Mouse (Mus musculus) CH12.LX (cell line): Measurements from ENCODE around the gene 4921509C19Rik. TPM values are rescaled to one million over a fixed set of nuclear protein-coding genes. Genes with fewer than 3 reads are reported as not detected.
"Not testable (repeated sequence)": the region's sequence is repeated elsewhere in the genome, so short reads cannot be mapped to it uniquely, and the experiment has no call there.

Experiments used
- DNase-seq: peaks from one replicate; pipeline ENCODE4 v3.0.0-alpha.2; 2013; ENCODE audit errors: extremely low read depth
- H3K27ac ChIP-seq: 2 replicates; pipeline ENCODE4 v1.5.1; 2012; ENCODE audit warnings: low read depth, mild to moderate bottlenecking, control low read depth, moderate library complexity; ENCODE audit not compliant: insufficient read depth
- H3K27me3 ChIP-seq: replicated peaks from 2 replicates; pipeline ENCODE3; 2012; ENCODE audit warnings: inconsistent platforms
- H3K36me3 ChIP-seq, 2 experiments: replicated peaks in 1 of 2; 2 replicates each; pipeline versions ENCODE3 to v1.6.1; 2012; ENCODE audit warnings: inconsistent platforms in 1 of 2, low read length in 1 of 2, mild to moderate bottlenecking in 1 of 2, mixed read lengths in 1 of 2, moderate library complexity in 1 of 2; ENCODE audit not compliant: control insufficient read depth in 1 of 2, insufficient read depth in 1 of 2
- H3K4me1 ChIP-seq, 2 experiments: 2 replicates each; pipeline ENCODE4 v1.6.1; 2012; ENCODE audit warnings: inconsistent platforms in 1 of 2, moderate library complexity in 1 of 2; ENCODE audit not compliant: insufficient read depth in 2 of 2, control insufficient read depth in 1 of 2
- H3K4me2 ChIP-seq: 2 replicates; pipeline ENCODE4 v1.6.1; 2012; ENCODE audit warnings: low read depth, mild to moderate bottlenecking, control low read depth; ENCODE audit not compliant: poor library complexity, insufficient read depth, severe bottlenecking
- H3K4me3 ChIP-seq, 3 experiments: fragments of 150-350 bp in 1 of 3; sonication (generic) in 1 of 3; replicated peaks in 1 of 3; 2 replicates each; pipeline versions ENCODE3 to v1.5.1; 2011 to 2012; ENCODE audit warnings: low read depth in 2 of 3, low read length in 2 of 3, mild to moderate bottlenecking in 2 of 3, moderate library complexity in 2 of 3, control low read depth in 1 of 3, improper control_type of control experiment in 1 of 3, inconsistent platforms in 1 of 3, mixed read lengths in 1 of 3; ENCODE audit not compliant: poor library complexity in 1 of 3
- H3K79me2 ChIP-seq: replicated peaks from 2 replicates; pipeline ENCODE4 v1.6.1; 2012; ENCODE audit warnings: mild to moderate bottlenecking, moderate library complexity; ENCODE audit not compliant: control insufficient read depth, poor library complexity, insufficient read depth, severe bottlenecking; ENCODE audit errors: extremely low read depth
- H3K9ac ChIP-seq: 2 replicates; pipeline ENCODE4 v1.6.1; 2012; ENCODE audit warnings: low read depth, mild to moderate bottlenecking, control low read depth, moderate library complexity; ENCODE audit not compliant: insufficient read depth
- H3K9me3 ChIP-seq: replicated peaks from 2 replicates; pipeline ENCODE3; 2012; ENCODE audit warnings: low read length, inconsistent platforms, mixed read lengths
- CTCF ChIP-seq, 2 experiments: IDR thresholded peaks in 1 of 2; conservative IDR thresholded peaks in 1 of 2; 2 replicates each; pipeline ENCODE4 v1.5.1; 2011 to 2012; ENCODE audit warnings: low read depth in 2 of 2, low read length in 2 of 2, improper control_type of control experiment in 1 of 2, inconsistent platforms in 1 of 2, mild to moderate bottlenecking in 1 of 2, moderate library complexity in 1 of 2
- MYC ChIP-seq: IDR thresholded peaks from 2 replicates; pipeline ENCODE4 v1.6.1; 2011; ENCODE audit warnings: low read depth, mild to moderate bottlenecking, improper control_type of control experiment, low read length
- RAD21 ChIP-seq: IDR thresholded peaks from 2 replicates; pipeline ENCODE4 v1.6.1; 2011; ENCODE audit warnings: low read depth, mild to moderate bottlenecking, low read length, improper control_type of control experiment, moderate library complexity
- dilution Hi-C: fragments of 300-500 bp; cut with MboI; formaldehyde crosslinking; loops from 2 replicates; pipeline ENCODE4 v1.14.3; 2020; ENCODE audit warnings: low sequenced_read_pairs; ENCODE audit not compliant: extremely low pct_unique_long_range_greater_than_20kb, extremely low pct_ligation_motif_present
- in situ Hi-C: fragments of 300-500 bp; cut with MboI; formaldehyde crosslinking; loops from 3 replicates; pipeline ENCODE4 v1.14.3; 2019; ENCODE audit warnings: low sequenced_read_pairs, low pct_ligation_motif_present, low pct_unique_long_range_greater_than_20kb, mixed read lengths
- polyA plus RNA-seq: library from polyadenylated mRNA; unstranded; fragments of >175 nt; gene quantifications from 2 replicates; pipeline ENCODE4 v1.2.1, GENCODE M21; 2012; ENCODE audit warnings: low read depth; ENCODE audit not compliant: insufficient read length
- total RNA-seq, 2 experiments: library from RNA; depleted of rRNA; stranded (reverse); fragments of 300-350 nt in 1 of 2; fragments of >200 nt in 1 of 2; gene quantifications; 2 replicates each; pipeline ENCODE4 v1.2.3; 2012 to 2014

Gene 4921509C19Rik
- total and polyA plus RNA-seq, 3 experiments = not detected

- H3K4me3 ChIP-seq, H3K9ac ChIP-seq, H3K4me1 ChIP-seq, H3K79me2 ChIP-seq, H3K36me3 ChIP-seq, H3K4me2 ChIP-seq, dilution Hi-C loops, in situ Hi-C loops, H3K27me3 ChIP-seq, H3K27ac ChIP-seq, H3K9me3 ChIP-seq: not testable (repeated sequence)
- TF ChIP-seq MYC (peak; percentile 68), RAD21 (peak; percentile 21), CTCF (conservative IDR thresholded peaks at IDR 0.05 in 1 of 2, IDR thresholded peaks at IDR 0.05 in 1 of 2; ENCODE audit: low read depth in 2 of 2, low read length in 2 of 2) (peak in 1 of 2 experiments; percentile 21; a peak in 1 of 4 replicates)
- DNase-seq = peak; percentile 7
Measured at GRCm38 (mm10) chr2:151434203-151434602, 41.8 kb downstream of the 4921509C19Rik start.

Other genes starting within 250 kb of the 4921509C19Rik start
- gene Nsfl1c, start 18.0 kb upstream of the 4921509C19Rik start, total RNA-seq (2012; rRNA removed) = 165 and 191 TPM in 2 replicates
- gene Nsfl1c, start 18.0 kb upstream of the 4921509C19Rik start, total RNA-seq (2014; rRNA removed) = 84.8 and 87.8 TPM in 2 replicates
- 231 and 263 TPM in 2 replicates for gene Nsfl1c, start 18.0 kb upstream of the 4921509C19Rik start, polyA plus RNA-seq
- 48.3 and 64.5 TPM in 2 replicates for gene Fkbp1a, start 66.3 kb upstream of the 4921509C19Rik start, total RNA-seq (2012; rRNA removed)
- gene Fkbp1a, start 66.3 kb upstream of the 4921509C19Rik start, total RNA-seq (2014; rRNA removed) = 71.1 and 76.5 TPM in 2 replicates
- 369 and 388 TPM in 2 replicates for gene Fkbp1a, start 66.3 kb upstream of the 4921509C19Rik start, polyA plus RNA-seq
- gene Sdcbp2, start 96.5 kb upstream of the 4921509C19Rik start, total RNA-seq (2012; rRNA removed) = 1.4 and 2.3 TPM in 2 replicates
- gene Sdcbp2, start 96.5 kb upstream of the 4921509C19Rik start, total RNA-seq (2014; rRNA removed) = 1.4 and 2.4 TPM in 2 replicates
- 0.93 and 1.1 TPM in 2 replicates for gene Sdcbp2, start 96.5 kb upstream of the 4921509C19Rik start, polyA plus RNA-seq
- not detected in 2 replicates for gene Snph, start 156.4 kb upstream of the 4921509C19Rik start, total RNA-seq (2012; rRNA removed)
- not detected in 2 replicates for gene Snph, start 156.4 kb upstream of the 4921509C19Rik start, total RNA-seq (2014; rRNA removed)
- not detected in 2 replicates for gene Snph, start 156.4 kb upstream of the 4921509C19Rik start, polyA plus RNA-seq
- gene Rad21l, start 192.4 kb upstream of the 4921509C19Rik start, total RNA-seq (2012; rRNA removed) = not detected in 2 replicates
- gene Rad21l, start 192.4 kb upstream of the 4921509C19Rik start, total RNA-seq (2014; rRNA removed) = not detected in 2 replicates
- gene Rad21l, start 192.4 kb upstream of the 4921509C19Rik start, polyA plus RNA-seq = not detected in 2 replicates
- gene Tmem74b, start 225.9 kb upstream of the 4921509C19Rik start, total RNA-seq (2012; rRNA removed) = 0.21 TPM in 1 of 2 replicates, not detected in the other
- gene Tmem74b, start 225.9 kb upstream of the 4921509C19Rik start, total RNA-seq (2014; rRNA removed) = not detected in 2 replicates
- gene Tmem74b, start 225.9 kb upstream of the 4921509C19Rik start, polyA plus RNA-seq = not detected in 2 replicates